Mouse (Mus musculus): Measurements from ENCODE around the gene Dzip1. TPM values are rescaled to one million over a fixed set of nuclear protein-coding genes. Genes with fewer than 3 reads are reported as not detected.

Gene Dzip1
- 10 to 100 TPM; 31.1 to 32.0 TPM for total RNA-seq (2021)
- long read RNA-seq, experiment 1, partial matches to known transcripts, result 0 of 1 reads
- long read RNA-seq, experiment 1, other reads (novel, unspliced or antisense), result 1 of 1 reads
- long read RNA-seq, experiment 2, full-length matches to known transcripts, result 3 of 12 reads
- long read RNA-seq, experiment 2, partial matches to known transcripts, result 2 of 12 reads
- long read RNA-seq, experiment 2, other reads (novel, unspliced or antisense), result 7 of 12 reads

DNA sequence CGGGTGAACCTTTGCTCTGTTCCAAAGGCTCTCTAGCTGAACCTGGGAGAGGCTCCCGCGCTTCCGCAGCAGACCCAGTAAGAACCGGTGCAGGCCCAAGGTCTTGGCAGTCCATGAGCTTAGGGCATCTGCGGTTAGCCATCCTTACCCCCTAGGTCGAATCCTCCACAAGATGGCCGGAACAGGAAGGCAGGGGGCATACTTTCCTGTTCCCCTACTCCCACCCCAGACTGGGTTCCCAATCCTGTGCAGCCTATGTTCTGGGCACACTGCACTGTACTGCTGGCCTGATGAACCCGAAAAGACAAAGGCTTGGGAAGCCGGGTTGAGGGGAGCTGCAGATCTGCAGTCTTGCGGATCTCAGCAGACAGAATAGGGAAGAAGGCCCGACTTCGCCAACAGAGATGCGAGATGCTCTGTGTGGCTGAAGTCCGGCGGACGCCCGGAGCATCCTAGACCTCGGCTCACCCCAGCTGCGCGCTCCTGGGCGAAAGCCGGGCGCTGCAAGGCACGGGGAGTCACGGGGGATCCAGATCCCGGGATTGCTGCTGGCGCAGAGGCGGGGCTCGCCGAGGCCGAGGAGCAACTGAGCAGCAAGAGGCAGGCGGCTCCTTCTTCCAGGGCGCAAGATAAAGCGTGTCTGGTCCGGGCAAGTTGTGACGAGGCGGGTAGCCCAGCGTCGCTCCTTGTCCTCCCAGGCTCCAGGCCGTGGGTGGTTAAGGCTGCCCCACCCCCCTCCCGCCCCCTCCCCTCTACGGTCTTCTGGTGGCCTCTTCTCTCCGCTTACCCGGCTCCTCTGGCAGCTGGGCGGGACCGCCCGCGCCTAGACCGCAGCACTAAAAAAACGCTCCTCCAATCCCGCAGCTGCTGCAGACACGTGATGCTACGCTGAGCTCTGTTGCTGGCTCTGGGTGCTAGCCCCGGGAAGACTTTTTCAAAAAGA, at the start of gene Dzip1:
Dzip1 (minus strand) TSS at position 788 of the 943 bp plus-strand sequence.
- DNase-seq (ENCODE audit: low spot score in 2 of 2), result no peak

DNA sequence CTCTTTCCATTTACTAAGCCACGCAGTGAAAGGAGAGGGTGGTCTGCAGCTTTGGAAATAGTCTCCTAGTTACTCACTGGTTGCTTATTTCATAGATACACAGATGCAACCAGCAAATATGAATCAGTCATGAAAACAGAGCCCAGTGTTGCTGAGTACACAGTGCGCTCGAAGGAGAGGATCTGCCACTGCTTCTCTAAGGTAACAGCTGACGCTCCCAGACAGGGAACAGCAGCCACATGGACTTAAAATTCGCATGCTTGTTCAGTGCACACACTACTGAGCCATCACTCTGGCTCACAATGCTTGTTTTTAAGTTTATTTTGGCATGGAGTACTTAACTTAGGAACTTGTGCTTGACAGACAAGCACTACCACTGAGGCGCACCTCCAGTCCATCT, 47.0 kb upstream of the Dzip1 start:
- DNase-seq (ENCODE audit: low spot score in 2 of 2), result no peak

DNA sequence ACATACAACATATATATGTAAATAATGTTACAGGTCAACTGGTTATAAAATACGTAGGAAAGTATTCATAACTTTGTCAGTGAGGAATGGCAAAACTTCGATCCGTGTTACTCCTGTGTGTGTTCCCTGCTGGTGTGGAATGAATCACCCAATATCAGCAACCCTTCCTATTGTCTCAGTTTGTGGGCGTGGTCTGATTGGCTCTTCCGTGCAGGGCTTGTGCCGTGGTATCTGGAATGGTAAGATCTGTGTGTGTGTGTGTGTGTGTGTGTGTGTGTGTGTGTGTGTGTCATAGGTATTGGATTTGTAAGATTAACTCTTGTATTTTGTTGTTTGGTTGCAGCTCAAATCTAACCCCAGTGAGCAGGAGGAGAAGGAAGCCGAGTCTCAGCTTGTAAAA, 42.4 kb upstream of the Dzip1 start:
- no peak for DNase-seq (ENCODE audit: low spot score in 2 of 2)

DNA sequence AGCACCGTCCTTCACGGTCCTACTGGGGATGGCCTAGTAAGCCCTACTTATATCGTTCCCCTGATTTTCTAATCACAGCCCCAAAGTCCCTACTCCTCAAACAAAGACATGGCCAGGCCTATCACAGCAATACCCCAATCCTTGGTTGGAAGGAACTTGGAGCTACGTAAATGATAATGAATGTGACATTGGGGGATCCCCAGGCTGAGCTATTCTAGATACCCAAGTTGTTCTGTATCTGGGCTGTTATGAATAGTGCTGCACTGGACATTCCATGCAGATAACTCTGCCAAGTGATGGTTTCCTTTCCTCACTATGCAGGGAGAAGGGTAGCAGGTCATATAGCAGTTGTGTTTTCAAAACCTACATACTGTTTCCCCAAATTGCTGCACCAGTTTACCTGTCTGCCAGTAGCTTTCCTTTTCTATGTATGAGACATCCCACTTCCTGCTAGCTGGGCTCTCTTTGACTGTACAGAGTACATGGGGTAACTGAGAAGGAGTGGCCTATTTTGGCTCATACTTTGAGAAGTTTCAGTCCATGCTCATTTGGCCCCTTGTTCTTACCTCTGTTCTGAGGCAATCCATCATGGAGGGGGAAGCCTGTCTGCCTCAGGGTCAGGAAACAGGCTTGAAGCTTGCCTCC, 40.2 kb upstream of the Dzip1 start:
- DNase-seq (ENCODE audit: low spot score in 2 of 2), result no peak

DNA sequence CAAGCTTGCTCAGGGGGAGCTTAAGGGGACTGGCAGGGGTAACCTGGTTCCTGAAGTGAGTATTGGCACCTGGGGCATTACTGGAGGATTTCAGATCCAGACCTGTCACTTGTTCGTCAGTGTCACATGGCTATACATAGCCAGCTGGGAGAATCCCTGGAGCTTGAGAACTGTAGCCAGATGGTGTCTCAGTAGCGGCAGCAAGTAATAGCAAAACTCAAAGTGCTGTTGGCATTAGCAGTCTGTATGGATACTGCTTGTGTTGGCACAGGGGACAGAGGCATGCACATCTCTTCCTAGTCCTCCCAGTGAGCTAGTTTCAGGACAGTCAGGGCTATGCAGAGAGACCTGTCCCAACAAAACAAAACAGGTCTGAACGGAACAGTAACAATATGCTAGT, 32.8 kb upstream of the Dzip1 start:
- DNase-seq (ENCODE audit: low spot score in 2 of 2), result no peak

DNA sequence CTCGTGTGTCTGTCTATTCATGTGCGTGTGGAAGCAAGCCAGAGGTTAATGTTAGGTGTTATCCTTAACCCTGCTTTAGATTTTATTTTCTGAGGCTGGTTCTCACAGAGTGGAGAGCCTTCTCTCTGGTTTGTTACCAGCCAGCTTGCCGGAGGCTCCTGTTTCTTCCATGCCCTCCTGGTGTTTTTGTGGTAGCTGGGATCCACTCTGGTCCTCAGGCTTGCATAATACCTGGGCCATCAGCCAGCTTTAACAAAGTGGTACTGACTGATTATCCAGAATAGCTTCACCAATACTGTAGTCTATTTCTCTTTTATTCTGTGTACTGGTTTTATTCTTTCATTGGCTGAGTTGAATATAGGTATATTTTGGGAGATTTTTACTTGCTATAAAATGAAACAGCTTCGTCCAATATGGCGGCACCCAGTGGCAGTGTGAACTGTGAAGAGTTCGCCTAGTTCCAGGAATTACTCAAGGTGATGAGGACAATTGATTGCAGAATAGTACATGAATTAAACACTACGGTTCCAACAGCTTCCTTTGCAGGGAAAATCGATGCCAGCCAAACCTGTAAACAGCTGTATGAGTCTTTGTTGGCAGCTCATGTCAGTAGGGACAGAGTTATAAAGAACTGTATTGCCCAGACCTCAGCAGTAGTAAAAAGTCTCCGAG, 26.8 kb upstream of the Dzip1 start:
- no peak for DNase-seq (ENCODE audit: low spot score in 2 of 2)

DNA sequence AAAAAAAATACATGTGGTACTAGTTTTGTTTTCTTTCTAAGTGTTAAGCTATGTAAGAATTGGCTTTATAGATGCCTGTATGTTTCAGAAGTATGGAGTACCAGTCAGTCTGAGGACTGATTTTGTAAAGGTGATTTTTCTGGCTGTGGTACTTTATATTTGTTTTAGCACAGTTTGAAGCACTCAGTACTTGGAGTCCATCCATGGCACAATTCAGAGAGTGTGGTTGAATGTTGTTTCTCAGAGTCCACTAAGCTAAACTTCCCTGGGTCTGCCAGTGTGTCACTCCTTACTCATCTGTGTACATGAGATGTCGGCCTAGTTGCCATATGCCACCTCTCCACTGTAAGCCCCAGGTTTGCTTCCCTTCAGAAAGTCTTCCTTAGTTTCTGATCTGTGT, 23.6 kb upstream of the Dzip1 start:
- DNase-seq (ENCODE audit: low spot score in 2 of 2), result no peak

DNA sequence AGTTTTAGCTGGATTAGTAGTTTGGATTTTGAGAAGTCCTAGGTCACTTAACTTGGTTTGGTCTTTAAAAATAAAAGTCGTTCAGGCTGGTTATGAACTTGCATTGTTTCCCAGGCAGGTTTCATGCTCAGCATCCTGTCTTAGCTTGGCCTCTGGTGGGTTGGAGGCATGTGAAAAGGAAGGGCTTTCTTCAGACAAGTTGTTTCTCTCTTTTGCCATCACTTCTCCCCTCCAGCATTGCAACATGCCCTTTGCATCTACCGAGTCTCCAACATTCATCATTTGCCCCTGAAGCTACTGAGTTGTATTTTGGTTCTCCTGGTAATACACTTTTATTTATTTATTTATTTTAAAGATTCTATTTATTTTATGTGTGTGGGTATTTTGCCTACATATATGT, 19.4 kb upstream of the Dzip1 start:
- no peak for DNase-seq (ENCODE audit: low spot score in 2 of 2)

DNA sequence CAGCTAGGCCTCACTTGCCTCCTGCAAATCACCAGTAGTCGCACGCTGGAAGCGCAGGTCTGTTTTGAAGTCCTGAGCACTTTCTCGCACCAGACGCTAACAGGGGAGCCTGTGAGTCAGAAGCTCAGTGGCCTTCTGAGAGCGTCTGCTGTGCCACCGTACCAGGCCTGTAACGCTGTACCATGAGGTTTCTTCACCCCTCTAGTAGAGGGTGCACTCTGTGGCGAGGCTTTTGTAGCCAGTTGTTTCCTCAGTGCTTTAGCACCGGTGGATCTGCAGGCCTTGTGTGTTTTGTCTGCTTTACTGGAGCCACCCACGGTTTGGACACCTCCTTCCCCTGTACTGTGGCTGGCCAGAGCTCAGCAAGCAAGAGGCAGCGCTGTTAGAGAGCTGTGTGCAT, 16.8 kb upstream of the Dzip1 start:
- DNase-seq (ENCODE audit: low spot score in 2 of 2), result no peak

DNA sequence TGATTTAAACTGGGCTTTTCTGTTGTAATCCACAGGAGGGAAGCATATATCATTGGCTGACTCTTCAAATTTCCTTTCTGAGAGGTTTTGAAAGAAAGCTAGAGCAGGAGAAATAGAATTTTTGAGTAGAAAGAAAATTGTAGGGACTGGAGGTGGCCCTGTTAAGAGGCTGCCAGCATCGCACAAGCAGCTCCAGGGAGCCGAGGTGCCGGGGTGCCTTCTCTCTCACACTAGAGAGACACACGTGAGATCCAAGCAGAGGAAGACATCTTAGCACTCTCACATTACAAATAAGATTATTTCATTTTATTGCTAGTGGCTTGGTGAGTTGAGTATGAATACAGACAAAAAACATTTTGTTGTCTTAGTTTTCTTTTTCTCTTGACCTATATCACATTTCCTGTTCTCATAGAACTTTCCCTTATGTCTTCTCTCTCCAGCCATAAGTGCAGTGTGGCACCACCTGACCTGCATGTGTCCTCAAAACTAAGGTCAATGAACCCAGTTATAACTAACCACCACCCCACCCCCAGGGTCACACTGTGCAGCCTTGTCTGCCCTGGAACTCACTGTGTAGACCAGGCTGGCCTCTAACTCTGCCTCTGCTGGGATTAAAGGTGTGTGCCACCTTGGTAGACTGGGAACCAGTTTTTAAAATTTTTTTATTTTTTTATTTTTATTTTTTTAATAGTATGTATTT, 15.7 kb upstream of the Dzip1 start:
- no peak for DNase-seq (ENCODE audit: low spot score in 2 of 2)

DNA sequence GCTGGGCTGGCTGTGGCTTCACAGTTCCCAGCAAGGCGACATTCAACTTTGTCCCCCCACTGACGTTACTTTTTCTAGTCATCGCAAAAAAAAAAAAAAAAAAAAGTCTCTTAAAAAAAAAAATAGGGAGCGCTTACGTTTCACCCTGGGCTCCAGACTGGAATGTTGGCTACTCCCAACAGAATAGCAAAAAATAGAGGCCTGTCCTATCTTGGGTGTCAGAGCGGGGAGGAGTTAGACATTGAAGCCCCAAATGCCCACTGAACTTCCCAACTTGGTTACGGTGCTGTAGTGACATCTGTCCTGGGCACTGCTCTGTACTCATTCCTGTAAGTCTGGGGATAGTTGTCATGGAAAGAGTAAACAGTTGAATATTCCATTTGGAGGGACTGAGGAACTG, 13.3 kb upstream of the Dzip1 start:
- DNase-seq (ENCODE audit: low spot score in 2 of 2), result no peak

DNA sequence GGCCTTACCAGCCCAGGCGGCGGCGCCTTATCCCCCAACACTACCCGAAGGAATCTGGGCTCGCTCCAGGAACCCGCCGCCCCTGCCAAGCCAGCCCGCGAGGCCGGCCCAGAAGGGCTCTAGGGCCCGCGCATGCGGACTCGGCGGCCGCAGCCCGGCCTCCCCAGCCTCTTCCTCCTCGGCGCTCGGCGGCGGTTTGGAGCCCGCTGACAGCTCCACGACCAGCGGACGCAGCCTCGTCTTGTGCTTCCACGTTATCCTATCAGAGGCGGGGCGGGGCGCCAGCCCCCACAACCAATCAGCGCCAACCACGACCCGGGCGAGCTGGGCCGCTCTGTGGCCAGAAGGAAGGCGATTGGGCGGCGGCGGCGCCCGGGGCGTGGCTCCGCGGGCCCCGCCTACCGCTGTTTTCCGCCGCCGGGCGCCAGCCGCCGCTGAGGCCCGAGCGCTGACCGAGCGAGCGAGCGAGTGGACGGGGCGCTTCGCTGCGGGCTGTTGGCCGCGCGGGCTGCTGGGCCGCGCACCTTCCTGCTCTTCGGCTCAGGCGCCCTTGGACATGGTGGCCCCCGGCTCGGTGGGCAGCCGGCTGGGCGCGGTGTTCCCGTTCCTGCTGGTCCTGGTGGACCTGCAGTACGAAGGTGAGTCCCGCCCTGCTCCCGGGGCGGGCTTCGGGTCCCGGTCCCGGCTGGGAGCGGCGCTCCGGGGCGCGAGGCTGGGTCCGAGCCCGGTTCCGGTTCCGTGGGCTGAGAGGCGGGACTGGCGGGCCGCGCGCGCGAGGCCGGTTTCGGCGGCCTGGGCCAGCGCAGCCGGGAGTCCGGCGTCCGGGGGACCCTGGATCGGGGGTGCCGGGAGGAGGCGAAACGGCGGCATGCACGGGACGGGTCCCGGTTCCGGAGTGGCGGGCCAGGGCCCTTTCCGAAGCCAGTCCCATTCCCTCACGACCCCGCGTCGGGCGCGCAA, 12.6 kb upstream of the Dzip1 start, which contains the start of gene Dnajc3:
Dnajc3 (plus strand) TSS at position 444 of the 960 bp plus-strand sequence.
- DNase-seq (ENCODE audit: low spot score in 2 of 2), result peak; percentile 97 to 99

DNA sequence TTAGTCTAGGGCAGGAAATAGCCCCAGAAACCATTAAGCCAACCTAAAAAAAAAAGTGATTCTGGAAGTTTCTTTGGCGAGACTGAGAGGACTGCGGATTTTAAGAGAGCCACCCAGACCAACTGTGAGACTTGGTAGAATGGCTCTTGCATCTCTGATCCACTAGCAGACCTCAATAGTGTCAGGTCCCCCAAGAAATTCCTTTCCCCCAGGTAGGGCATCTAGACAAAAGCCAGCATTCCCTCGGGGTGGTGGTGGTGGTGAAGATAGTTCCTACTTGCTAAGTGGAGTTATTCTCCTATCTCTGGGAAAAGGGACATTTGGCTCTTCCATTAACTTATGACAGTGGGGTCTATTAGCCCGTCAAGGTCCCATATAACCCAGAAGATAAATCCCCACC, 11.7 kb upstream of the Dzip1 start:
- DNase-seq (ENCODE audit: low spot score in 2 of 2), result no peak

DNA sequence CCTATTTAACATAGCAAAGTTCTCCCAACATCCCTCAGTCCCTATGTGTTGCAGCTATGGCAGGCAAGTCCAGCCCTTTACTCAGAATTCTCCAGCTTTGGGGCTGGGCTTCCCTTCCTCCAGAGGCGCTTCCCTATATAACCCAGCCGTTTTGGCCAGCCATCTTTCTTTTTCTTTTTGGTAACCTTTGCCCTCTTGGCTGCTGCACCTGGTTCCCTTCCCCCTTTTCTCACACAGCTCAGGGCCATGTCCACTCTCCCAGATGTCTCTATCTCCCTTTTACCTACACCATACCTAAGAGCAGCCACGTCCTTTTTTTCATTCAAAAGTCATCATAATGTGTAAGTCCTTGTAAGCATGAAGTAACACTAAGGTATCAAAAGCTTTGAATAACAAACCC, 11.0 kb upstream of the Dzip1 start:
- DNase-seq (ENCODE audit: low spot score in 2 of 2), result no peak

DNA sequence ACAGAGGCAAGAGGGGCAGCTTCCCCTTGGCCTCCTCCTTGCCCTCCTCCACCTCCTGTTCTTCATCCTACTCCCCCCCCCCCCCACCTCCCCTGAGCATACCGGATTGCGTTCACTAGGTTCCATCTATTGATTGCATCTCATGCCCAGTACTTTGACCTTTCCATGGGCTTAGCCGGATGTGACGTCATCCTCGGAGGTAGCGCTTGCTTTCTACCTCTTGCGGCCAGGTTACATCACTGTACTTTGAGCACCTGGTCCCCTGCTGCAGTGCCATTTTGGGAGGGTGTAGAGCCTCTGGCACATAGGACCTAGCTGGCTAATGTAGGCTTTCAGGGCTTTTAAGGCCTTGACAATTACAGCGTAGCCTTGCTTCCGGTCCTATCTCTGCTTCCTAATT, 9.4 kb upstream of the Dzip1 start:
- no peak for DNase-seq (ENCODE audit: low spot score in 2 of 2)

DNA sequence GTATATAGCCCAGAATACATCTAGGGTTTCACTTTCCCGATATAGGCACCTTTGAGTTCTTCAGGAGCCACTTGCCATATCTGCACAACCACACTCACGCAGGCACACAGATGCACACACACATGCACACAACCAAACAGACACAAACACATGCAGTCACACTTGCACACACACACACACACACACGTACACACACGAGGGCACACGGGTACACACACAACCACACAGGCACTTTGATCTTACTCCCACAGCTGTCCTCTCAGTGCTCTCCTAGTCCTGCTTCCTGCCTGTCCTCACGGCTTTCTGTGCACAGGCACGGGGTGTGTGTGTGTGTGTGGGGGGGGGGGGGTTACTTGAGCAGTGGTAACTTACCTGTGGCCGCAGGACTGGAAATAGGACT, 7.7 kb upstream of the Dzip1 start:
- DNase-seq (ENCODE audit: low spot score in 2 of 2), result no peak

DNA sequence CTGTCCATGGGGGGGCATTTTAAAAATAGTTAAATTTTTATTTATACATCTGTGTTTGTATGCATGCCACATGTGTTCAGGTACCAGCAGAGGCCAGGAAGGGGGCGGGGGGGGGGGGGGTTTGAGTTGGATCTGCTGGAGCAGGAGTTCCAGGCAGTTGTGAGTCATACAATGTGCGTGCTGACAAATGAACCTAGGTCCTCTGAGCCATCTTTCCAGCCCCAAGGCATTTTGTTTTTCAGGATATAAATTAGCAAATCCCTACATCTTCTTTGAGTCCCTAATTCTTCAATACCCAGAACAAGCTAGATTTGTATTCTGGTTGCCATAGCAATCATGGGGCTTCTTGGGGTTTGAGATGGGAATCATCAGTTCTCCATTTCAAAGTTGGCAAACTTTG, 5.9 kb upstream of the Dzip1 start:
- DNase-seq (ENCODE audit: low spot score in 2 of 2), result no peak

DNA sequence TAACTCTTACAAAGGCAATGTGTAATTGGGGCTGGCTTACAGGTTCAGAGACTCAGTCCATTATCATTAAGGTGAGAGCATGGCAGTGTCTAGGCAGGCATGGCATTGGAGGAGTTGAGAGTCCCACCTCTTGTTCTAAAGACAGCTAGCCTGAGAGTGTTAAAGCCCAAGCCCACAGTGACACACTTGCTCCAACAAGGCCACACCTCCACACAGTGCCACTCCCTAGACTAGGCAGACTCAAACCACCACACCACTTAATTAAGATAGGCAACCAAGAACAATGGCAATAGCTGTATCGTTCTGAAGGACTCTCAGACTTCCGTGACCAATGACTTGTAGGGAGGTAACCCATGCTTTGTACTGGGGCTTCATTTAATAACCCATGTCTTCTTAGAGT, 5.5 kb upstream of the Dzip1 start:
- DNase-seq (ENCODE audit: low spot score in 2 of 2), result no peak

DNA sequence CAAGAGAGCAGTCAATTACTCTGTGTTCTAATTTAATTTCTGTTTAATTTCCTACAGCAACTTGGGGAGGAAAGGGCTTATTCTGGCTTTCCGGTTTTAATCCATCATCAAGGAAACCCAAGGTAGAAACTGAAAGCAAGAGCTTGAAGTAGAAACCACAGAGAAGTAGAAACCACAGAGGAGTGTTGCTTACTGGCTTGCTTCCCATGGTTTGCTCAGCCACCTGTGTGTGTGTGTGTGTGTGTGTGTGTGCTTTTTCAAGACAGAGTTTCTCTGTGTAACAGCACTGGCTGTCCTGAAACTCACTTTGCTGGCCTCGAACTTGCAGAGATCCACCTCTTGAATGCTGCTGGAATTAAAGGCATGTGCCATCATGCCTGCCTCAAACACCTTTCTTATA, 4.5 kb upstream of the Dzip1 start:
- no peak for DNase-seq (ENCODE audit: low spot score in 2 of 2)

DNA sequence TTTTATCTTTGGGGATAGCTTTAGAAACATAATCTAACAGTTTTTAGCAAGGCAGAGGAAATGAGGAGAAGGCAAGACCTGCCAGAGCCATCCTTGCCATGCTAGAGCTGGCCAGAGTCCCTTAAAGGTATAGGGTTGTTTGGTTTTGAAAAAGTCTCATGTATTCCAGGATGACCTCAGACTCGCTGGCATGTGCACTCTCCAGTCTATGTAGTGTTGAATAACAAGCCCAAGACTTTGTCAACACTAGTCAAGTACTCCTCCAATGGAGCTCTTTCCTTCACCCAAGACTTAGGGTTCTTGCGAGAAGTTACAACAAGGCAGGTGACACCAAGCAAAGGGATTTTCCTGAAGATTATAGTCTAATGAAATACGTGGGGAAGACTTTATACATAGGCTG, 3.3 kb upstream of the Dzip1 start:
- no peak for DNase-seq (ENCODE audit: low spot score in 2 of 2)

Data from adrenal gland, postnatal 4 days (tissue).